Mouse (Mus musculus) stomach, embryonic 15.5 days (tissue): ENCODE data around the gene Ppp1r14c. TPM values are rescaled to one million over a fixed set of nuclear protein-coding genes. Genes with fewer than 3 reads are reported as not detected.

Experiments used
- ATAC-seq: fragments of 200-750 bp; cut with Nextera tagmentation; 2 replicates; pipeline ENCODE4 v1.8.0; 2017; ENCODE audit warnings: low read depth, moderate number of reproducible peaks, moderate TSS enrichment; ENCODE audit not compliant: insufficient read depth, low FRiP score
- H3K27ac ChIP-seq: fragments of 300-500 bp; sonication (generic); 2 replicates; pipeline ENCODE4 v1.5.1; 2015; ENCODE audit warnings: mild to moderate bottlenecking, inconsistent platforms
- H3K27me3 ChIP-seq: fragments of 300-500 bp; sonication (generic); replicated peaks from 2 replicates; pipeline ENCODE4 v1.6.1; 2015; ENCODE audit warnings: inconsistent platforms
- H3K36me3 ChIP-seq: fragments of 300-500 bp; sonication (generic); 2 replicates; pipeline ENCODE4 v1.6.1; 2015; ENCODE audit warnings: inconsistent platforms
- H3K4me1 ChIP-seq: fragments of 300-500 bp; sonication (generic); 2 replicates; pipeline ENCODE4 v1.6.1; 2015; ENCODE audit warnings: inconsistent platforms
- H3K4me2 ChIP-seq: fragments of 300-500 bp; sonication (generic); 2 replicates; pipeline ENCODE4 v1.6.1; 2015; ENCODE audit warnings: mild to moderate bottlenecking, inconsistent platforms
- H3K4me3 ChIP-seq: fragments of 300-500 bp; sonication (generic); replicated peaks from 2 replicates; pipeline ENCODE4 v1.5.1; 2015; ENCODE audit warnings: inconsistent platforms
- H3K9ac ChIP-seq: fragments of 300-500 bp; sonication (generic); 2 replicates; pipeline ENCODE4 v1.6.1; 2015; ENCODE audit warnings: inconsistent platforms
- H3K9me3 ChIP-seq: fragments of 300-500 bp; sonication (generic); 2 replicates; pipeline ENCODE4 v1.6.1; 2016; ENCODE audit warnings: inconsistent platforms
- WGBS: fragments of 180-500 bp; shearing (Covaris S2); methylation state at CpG from one replicate; pipeline ENCODE4 v1.1.7; 2015; 5-methylcytosine and 5-hydroxymethylcytosine counted together
- polyA plus RNA-seq: library from polyadenylated mRNA; unstranded; fragments of >200 nt; fragmentation: Nextera tagmentation; extraction: Ambion mirVana; gene quantifications from 2 replicates; pipeline ENCODE4 v1.2.1, GENCODE M21; 2015

The Ppp1r14c gene
- polyA plus RNA-seq, 1 experiment from 2014 or later = 2.9 TPM

DNA sequence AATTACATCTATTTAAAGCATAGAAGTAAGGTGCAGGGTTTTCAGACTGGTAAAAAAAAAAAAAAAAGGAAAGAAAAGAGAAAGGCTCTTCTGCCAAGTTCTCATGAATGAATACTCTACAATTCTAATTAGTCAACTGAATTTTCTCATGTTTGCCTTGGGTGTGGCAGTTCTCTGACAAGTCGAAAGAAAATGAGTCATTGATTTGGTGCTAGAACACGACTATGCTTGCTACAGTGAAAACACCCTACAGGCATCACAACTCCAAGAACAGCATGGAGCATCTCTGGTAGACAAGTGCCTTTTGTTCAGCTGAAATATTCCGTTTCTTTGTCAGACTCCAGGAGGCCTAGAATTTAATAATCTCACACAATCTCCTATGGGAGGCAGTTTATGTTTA is 17.3 kb downstream of the Ppp1r14c start:
- no peaks in the 10 kb centered on the region for H3K36me3 ChIP-seq
- no peaks in the 10 kb centered on the region for H3K4me1 ChIP-seq
- ATAC-seq = no peak
- no peaks in the 10 kb centered on the region for H3K9me3 ChIP-seq
- H3K4me3 ChIP-seq = no peak overlapping the region
- no peaks in the 10 kb centered on the region for H3K27me3 ChIP-seq
- H3K4me2 ChIP-seq = no peak overlapping the region
- WGBS = 51% methylated on average over 3 of the region's 3 CpGs
- no peak overlapping the region for H3K9ac ChIP-seq
- H3K27ac ChIP-seq = no peak overlapping the region

DNA sequence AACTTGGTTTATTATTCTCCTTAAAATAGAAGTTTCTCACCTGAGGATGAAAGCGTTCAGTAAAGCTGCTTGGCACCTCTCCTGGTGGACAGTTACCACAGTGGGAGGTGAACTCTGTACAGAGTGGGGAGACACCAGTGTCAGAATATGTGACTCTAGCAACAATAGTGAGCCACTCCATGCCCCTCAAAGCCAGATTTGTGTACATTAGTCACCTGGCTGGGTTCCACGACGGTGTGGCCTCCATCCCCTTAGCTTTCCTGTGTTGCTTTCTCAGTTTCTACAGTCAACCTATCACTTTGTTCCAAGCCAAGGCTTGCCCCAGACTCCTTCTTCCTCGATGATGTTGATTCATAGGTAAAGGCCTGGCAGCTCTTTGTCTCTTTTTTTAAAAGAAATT is 26.4 kb downstream of the Ppp1r14c start:
- Histone ChIP-seq H3K9ac (no peak overlapping the region), H3K4me3 (no peak overlapping the region), H3K4me2 (no peak overlapping the region), H3K36me3 (no peaks in the 10 kb centered on the region), H3K27me3 (no peaks in the 10 kb centered on the region), H3K9me3 (no peaks in the 10 kb centered on the region), H3K4me1 (no peaks in the 10 kb centered on the region), H3K27ac (no peak overlapping the region)
- no peak for ATAC-seq
- 68% methylated on average over 4 of the region's 4 CpGs for WGBS

DNA sequence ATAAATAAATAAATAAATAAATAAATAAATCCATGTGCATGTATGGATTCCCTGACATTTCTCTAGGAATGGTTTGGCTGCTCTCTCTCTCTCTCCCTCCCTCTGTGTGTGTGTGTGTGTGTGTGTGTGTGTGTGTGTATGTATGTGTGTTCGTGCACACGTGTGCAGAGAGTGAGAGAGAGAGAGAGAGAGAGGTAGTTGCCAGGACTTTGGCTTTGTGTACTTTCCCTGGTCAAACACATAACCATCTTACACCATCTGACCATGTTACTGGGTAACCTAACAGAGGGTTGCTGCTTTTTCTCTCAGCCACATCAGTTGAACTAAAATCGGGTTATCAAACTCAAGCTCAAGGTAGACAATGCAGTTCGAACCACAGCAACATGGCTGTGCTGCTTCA is 27.7 kb downstream of the Ppp1r14c start:
- H3K4me2 ChIP-seq = no peak overlapping the region
- H3K27ac ChIP-seq = no peak overlapping the region
- H3K27me3 ChIP-seq = no peaks in the 10 kb centered on the region
- H3K9ac ChIP-seq = no peak overlapping the region
- H3K4me3 ChIP-seq = no peak overlapping the region
- no peaks in the 10 kb centered on the region for H3K36me3 ChIP-seq
- ATAC-seq = no peak
- H3K4me1 ChIP-seq = no peaks in the 10 kb centered on the region
- WGBS = 90% methylated on average over 4 of the region's 4 CpGs
- H3K9me3 ChIP-seq = no peaks in the 10 kb centered on the region

DNA sequence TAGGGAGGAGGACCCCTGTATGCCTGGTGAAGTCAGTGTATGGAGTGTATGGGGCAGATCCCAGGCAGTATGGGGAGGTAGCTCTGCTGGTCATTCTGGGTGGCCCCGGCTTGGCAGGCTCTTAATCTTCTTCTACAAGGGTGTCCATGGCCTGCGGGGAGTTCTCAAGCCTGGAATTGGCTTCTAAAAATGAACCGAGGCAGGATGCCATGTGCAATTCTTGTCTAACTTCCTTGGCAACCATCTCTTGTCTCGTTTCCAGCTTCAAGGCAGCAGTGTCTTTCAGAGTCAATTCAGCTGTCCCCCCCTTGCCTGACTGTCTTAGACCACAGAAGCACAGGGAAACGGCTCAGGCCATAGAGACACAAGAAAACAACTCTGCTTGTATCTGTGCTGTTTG is 28.3 kb downstream of the Ppp1r14c start:
- Histone ChIP-seq H3K36me3 (no peaks in the 10 kb centered on the region), H3K9ac (no peak overlapping the region), H3K27ac (no peak overlapping the region), H3K4me2 (no peak overlapping the region), H3K9me3 (no peaks in the 10 kb centered on the region), H3K4me1 (no peaks in the 10 kb centered on the region), H3K27me3 (no peaks in the 10 kb centered on the region), H3K4me3 (no peak overlapping the region)
- ATAC-seq = no peak
- 70% methylated on average over 5 of the region's 5 CpGs for WGBS

DNA sequence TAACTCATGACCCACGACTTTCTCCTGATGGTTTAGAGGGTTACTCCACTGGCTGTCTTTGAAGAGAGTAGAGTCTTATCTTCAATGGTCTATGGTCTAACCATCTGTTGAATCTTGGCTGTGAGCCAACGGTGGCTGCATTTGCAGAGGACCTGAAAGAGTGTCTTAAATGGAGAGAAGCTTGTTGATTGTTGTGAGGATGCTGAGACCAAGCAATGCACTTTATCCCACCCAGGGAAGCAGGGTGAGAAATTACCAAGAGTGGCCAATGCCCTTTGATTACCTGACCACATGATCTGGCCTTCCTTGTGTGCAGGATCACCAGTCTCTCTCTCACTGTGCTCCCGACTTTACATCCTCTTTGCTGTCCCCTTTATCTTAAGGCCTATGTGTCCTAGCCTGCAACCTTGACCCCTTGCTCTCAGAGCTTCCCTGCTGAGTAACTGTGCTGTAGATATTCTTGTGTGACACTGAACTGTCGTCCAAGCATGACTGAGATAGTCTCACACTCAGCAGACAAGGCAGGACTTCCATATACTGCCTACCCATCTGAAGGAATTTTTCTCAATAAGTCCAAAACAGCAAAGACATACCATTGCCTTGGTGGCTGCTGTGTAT is 28.9 kb downstream of the Ppp1r14c start:
- Histone ChIP-seq H3K4me3 (no peak overlapping the region), H3K9ac (no peak overlapping the region), H3K4me2 (no peak overlapping the region), H3K27ac (no peak overlapping the region), H3K36me3 (no peaks in the 10 kb centered on the region), H3K9me3 (no peaks in the 10 kb centered on the region), H3K27me3 (no peaks in the 10 kb centered on the region), H3K4me1 (no peaks in the 10 kb centered on the region)
- no peak; the same call in 1 of the 2 replicates for ATAC-seq
- 64% methylated on average over 4 of the region's 4 CpGs for WGBS

DNA sequence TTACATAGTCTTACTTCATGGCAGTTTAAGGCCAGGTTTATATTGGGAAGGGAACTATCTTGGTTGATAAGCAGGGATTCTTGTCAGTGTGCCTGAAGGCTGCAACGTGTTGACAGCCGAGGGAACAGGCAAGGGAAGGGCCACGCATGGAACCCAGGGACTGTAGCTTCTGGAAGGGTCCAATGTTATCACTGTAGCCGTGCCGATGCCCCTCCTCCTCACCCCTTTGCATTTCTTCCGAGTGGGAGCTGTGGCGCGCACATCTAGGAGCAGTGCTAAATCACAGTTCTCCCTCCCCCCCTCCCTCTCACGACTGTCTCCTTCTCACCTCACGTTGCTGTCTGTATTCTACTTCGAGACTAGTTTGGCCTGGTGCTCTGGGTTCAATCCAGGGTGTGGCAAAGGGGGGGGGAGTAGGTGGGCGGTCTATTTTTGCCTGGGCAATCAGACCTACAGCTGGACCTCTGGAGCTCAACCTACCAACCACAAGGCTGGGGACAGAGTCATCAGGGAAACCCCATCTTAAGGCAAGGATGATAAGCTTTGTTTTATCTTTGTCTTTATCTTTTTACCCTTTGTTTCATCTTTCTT is 29.6 kb downstream of the Ppp1r14c start:
- Histone ChIP-seq H3K27me3 (no peaks in the 10 kb centered on the region), H3K4me1 (no peaks in the 10 kb centered on the region), H3K9me3 (no peaks in the 10 kb centered on the region), H3K9ac (no peak overlapping the region), H3K4me2 (no peak overlapping the region), H3K36me3 (no peaks in the 10 kb centered on the region), H3K4me3 (no peak overlapping the region), H3K27ac (no peak overlapping the region)
- ATAC-seq = no peak
- WGBS = 73% methylated on average over 12 of the region's 12 CpGs

DNA sequence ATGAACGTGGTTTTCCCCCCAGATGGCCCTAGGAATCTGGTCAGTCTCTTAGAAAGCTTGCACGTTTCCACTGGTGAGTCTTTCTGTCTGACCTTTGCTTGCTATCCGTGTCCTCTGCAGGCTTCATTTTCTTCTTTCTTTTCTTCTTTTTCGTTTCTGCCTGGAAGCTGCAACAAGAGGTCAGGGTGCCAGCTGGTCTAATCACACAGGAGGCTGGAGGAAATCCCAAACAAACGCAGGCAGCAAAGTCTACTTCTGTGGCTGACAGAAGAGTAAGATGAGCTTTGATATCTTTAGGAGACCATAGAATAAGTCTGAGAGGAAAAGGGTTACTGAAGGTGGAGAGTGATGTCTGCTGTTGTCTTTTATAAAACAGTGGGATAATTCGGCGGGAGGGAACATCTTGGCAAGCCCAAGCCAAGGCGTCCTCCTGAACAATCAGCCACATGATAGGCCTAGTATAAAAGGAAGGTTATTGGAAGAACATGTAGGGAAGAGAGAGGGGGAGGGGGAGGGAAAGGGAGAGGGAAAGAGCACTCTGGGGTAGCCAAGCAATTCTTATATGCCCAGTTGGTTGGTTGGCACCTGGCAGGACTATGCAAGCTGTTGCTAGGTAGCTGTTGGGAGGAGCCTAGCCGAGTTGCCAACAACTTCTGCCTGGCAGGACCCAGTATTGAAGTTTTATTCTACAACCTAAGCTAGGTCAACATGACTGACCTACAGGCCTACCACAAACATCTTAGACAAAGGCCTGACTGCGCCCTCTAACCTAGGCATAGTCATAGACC is 30.3 kb downstream of the Ppp1r14c start:
- WGBS = 71% methylated on average over 10 of the region's 10 CpGs
- ATAC-seq = no peak
- H3K9ac ChIP-seq = no peak overlapping the region

DNA sequence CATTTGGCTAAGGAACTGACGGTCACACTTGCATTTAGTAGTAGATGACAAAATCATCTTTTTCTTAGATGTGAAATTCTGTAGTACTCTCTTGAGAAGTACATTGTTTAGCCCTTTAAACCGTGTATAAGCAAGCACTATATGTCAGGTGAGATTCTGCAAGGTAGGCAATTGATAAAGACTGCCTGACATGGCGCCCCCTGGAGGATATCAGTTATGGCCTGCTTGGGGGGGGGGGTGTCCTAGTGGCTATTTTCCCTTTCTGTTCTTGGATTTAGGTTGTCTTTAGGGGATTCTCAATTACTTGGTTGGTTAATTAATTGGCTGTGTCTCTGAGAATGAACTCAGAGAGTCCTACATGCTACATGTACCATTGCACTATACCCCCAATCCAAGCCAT is 31.5 kb downstream of the Ppp1r14c start:
- no peak for ATAC-seq
- 78% methylated on average over 3 of the region's 3 CpGs for WGBS

More for the DNA sequence above, 30.3 kb downstream of the Ppp1r14c start:
- H3K4me2 ChIP-seq = no peak overlapping the region
- H3K4me1 ChIP-seq = no peaks in the 10 kb centered on the region
- no peaks in the 10 kb centered on the region for H3K27me3 ChIP-seq
- H3K36me3 ChIP-seq = no peaks in the 10 kb centered on the region
- H3K4me3 ChIP-seq = no peak overlapping the region
- no peaks in the 10 kb centered on the region for H3K9me3 ChIP-seq
- H3K27ac ChIP-seq = no peak overlapping the region

DNA sequence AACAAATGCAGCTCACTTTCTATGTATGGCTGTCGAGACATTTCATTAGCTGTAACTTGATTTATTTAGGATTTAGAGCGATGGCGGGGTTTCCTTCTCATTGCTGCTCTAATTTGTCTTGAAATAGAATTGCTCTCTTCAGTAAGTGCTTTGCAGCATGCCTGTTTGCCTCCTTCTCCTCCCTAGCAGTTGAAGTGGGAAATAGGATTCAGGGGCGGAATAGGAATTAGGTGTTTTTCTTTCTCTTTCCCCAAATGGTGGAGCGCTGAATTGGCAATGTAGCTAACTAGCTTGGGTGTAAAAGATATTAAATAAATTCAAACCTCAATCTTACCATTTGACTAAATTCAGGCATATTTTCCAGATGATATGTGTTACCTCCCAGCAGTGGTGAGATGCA is 32.2 kb downstream of the Ppp1r14c start:
- no peaks in the 10 kb centered on the region for H3K9me3 ChIP-seq
- H3K27me3 ChIP-seq = no peaks in the 10 kb centered on the region
- WGBS = 73% methylated on average over 5 of the region's 5 CpGs
- no peaks in the 10 kb centered on the region for H3K4me1 ChIP-seq
- no peak overlapping the region for H3K27ac ChIP-seq
- no peak overlapping the region for H3K4me2 ChIP-seq
- H3K9ac ChIP-seq = no peak overlapping the region
- ATAC-seq = no peak
- no peak overlapping the region for H3K4me3 ChIP-seq
- no peaks in the 10 kb centered on the region for H3K36me3 ChIP-seq

More for the DNA sequence above, 31.5 kb downstream of the Ppp1r14c start:
- H3K27ac ChIP-seq = no peak overlapping the region
- no peaks in the 10 kb centered on the region for H3K27me3 ChIP-seq
- no peaks in the 10 kb centered on the region for H3K36me3 ChIP-seq
- no peak overlapping the region for H3K9ac ChIP-seq
- no peak overlapping the region for H3K4me2 ChIP-seq
- H3K4me1 ChIP-seq = no peaks in the 10 kb centered on the region
- no peak overlapping the region for H3K4me3 ChIP-seq
- no peaks in the 10 kb centered on the region for H3K9me3 ChIP-seq

DNA sequence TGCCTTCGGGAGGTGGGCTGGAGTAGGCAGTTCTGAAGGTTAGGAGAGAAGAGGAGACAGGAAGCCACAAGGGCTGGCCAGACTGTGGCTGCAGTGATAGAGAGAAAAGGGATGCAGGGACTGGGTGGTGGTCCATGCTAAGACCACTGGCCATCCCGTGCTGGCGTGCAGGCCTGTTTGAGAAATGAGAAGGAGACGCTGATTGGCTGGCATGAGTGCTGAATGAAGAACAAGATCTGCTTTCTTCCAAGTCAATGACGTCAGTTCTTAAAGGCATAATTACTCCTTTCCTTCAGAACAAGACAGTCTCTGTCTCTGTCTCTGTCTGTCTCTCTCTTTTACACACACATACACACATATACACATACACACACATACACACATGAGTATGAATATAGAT is 36.4 kb downstream of the Ppp1r14c start:
- no peaks in the 10 kb centered on the region for H3K9me3 ChIP-seq
- 71% methylated on average over 5 of the region's 5 CpGs for WGBS
- H3K27ac ChIP-seq = no peak overlapping the region

DNA sequence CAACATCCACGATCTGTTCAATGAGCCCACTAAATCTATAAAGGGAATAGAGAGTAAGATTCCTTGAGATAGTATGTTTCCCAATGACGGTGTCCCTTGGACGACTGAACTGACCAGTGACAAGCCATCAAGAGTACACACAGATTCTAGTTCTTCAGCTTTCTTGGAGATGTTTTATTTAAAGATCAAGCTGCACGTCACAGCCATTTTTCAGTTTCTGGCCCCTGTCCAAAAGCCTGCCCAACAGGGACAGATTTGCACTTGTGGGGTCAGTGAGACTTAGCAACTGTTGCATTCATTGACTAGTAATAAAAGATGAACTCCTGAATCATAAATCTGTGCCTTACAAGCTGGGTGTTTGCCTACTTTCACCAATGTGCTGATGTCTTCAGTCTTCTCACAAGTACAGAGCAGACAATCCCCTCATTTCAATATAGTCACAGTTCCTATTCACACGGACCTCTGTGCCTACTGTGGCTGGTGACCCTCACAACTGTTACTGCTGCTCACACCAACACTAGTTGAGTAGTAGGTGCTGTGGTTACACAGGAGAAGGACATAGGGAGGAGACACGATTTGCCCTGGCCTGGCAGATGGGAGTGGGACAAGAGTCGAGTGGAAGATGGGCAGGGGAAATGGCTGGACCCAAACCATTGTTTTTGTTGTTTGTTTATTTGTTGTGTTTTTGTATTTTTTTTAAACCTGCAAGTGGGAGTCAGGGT is 37.7 kb downstream of the Ppp1r14c start:
- Histone ChIP-seq H3K9ac (no peak overlapping the region), H3K27me3 (no peaks in the 10 kb centered on the region), H3K4me3 (no peak overlapping the region), H3K4me1 (no peaks in the 10 kb centered on the region), H3K4me2 (no peak overlapping the region), H3K27ac (no peak overlapping the region), H3K9me3 (no peaks in the 10 kb centered on the region), H3K36me3 (no peaks in the 10 kb centered on the region)
- WGBS = 72% methylated on average over 7 of the region's 7 CpGs
- no peak for ATAC-seq

More for the DNA sequence above, 36.4 kb downstream of the Ppp1r14c start:
- no peaks in the 10 kb centered on the region for H3K4me1 ChIP-seq
- ATAC-seq = no peak
- no peak overlapping the region for H3K4me2 ChIP-seq
- no peaks in the 10 kb centered on the region for H3K27me3 ChIP-seq
- H3K36me3 ChIP-seq = no peaks in the 10 kb centered on the region
- no peak overlapping the region for H3K9ac ChIP-seq
- no peak overlapping the region for H3K4me3 ChIP-seq

DNA sequence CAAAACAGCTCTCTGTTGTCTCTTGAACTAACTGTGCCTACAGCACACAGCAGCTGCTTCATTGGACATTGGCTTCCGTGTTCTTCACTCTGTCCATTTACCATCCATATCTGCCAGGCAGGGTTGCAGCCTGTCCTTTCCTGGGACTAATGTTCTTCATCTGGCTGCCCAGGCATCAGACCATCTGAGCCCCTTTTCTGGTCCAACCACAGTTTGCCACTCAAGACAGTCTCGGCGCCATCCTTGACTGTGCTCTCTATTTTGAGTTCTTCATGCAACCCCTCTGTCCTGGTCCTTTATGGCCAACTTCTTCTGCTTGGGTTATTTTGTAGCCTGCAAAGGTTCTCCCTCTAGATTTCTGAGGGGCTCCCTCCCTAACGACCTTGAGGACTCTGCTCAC is 38.5 kb downstream of the Ppp1r14c start:
- H3K9ac ChIP-seq = no peak overlapping the region
- no peak overlapping the region for H3K4me2 ChIP-seq
- no peak for ATAC-seq
- no peaks in the 10 kb centered on the region for H3K9me3 ChIP-seq
- WGBS = 90% methylated on average over 4 of the region's 4 CpGs
- H3K36me3 ChIP-seq = no peaks in the 10 kb centered on the region
- no peak overlapping the region for H3K27ac ChIP-seq
- no peak overlapping the region for H3K4me3 ChIP-seq
- no peaks in the 10 kb centered on the region for H3K27me3 ChIP-seq
- H3K4me1 ChIP-seq = no peaks in the 10 kb centered on the region
